In the genomic region with DNA sequence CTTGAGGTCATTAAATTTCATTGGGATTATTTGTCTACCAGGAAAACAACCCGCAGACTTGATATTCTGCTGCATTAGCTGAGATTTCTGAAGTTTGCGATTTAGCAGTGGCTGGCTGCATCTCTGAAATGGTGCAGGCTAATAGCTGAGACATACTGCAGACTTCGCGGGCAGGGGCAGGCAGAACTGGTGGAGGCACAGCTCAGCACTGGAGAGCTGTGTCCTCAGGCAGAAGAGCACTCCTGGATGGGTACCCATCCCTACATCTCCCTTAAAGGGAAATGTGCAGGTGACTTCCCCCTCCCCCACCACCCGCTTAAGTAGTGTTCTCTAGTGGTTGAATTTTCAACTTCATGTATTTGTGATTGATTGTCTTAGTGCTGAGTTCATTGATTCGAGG, we compare ENCODE assay signal across 10 mouse cellular contexts. TPM values are rescaled to one million over a fixed set of nuclear protein-coding genes. Genes with fewer than 3 reads are reported as not detected.
A peak's percentile ranks its signal among the peaks of the same experiment; 100 is the strongest.
DNase-seq lines count a peak whose midpoint lies in the region; ATAC-seq lines count a peak whose summit lies in the region.
"Had no signal": no experiment of that assay in that cellular context is flagged by ENCODE, and none has a peak within 500 bp of the region (broad histone marks: within the 10 kb centered on the region; RNA-seq: fewer than 3 reads in every experiment).

No protein-coding gene starts in this region.

- no peaks in the 10 kb centered on the region for H3K27me3 ChIP-seq in neural tube, embryonic 11.5 days (ENCODE audit: control insufficient read depth, insufficient read depth, low read length)
- peaks cover 6% of the 10 kb centered on the region; the same call in 1 of the 2 replicates for H3K27me3 ChIP-seq in forebrain, embryonic 11.5 days (ENCODE audit: control insufficient read depth, insufficient read depth, low read length)
- peaks cover 29% of the 10 kb centered on the region for H3K27me3 ChIP-seq in midbrain, embryonic 10.5 days (ENCODE audit: low read depth, poor library complexity, severe bottlenecking)
- H3K27me3 ChIP-seq in stomach, embryonic 16.5 days (ENCODE audit: control insufficient read depth, insufficient read depth, low read length): peaks cover 3% of the 10 kb centered on the region; the same call in 1 of the 2 replicates

- no peak overlapping the region for H3K9ac ChIP-seq in neural tube, embryonic 11.5 days (ENCODE audit: low read length)
- no peak overlapping the region for H3K9ac ChIP-seq in forebrain, embryonic 11.5 days (ENCODE audit: low read length)
- no peak overlapping the region for H3K9ac ChIP-seq in stomach, embryonic 16.5 days (ENCODE audit: low read length)

- peak overlapping the region; percentile 66 for H3K4me2 ChIP-seq in neural tube, embryonic 11.5 days (ENCODE audit: low read depth)
- H3K4me2 ChIP-seq in forebrain, embryonic 11.5 days (ENCODE audit: low read depth, low read length, severe bottlenecking): peak overlapping the region; percentile 65
- H3K4me2 ChIP-seq in stomach, embryonic 16.5 days (ENCODE audit: low read depth, low read length): peak overlapping the region; percentile 48

- H3K36me3 ChIP-seq in neural tube, embryonic 11.5 days (ENCODE audit: control insufficient read depth, insufficient read depth, low read length): no peaks in the 10 kb centered on the region
- no peaks in the 10 kb centered on the region for H3K36me3 ChIP-seq in forebrain, embryonic 11.5 days (ENCODE audit: control insufficient read depth, insufficient read depth, low read length)
- no peaks in the 10 kb centered on the region for H3K36me3 ChIP-seq in midbrain, embryonic 10.5 days
- no peaks in the 10 kb centered on the region for H3K36me3 ChIP-seq in stomach, embryonic 16.5 days (ENCODE audit: control insufficient read depth, insufficient read depth, low read length)
- H3K36me3 ChIP-seq: G1E had no signal

- H3K9me3 ChIP-seq in neural tube, embryonic 11.5 days (ENCODE audit: control insufficient read depth, low read length): no peaks in the 10 kb centered on the region
- no peaks in the 10 kb centered on the region for H3K9me3 ChIP-seq in forebrain, embryonic 11.5 days (ENCODE audit: control insufficient read depth, low read length)
- no peaks in the 10 kb centered on the region for H3K9me3 ChIP-seq in midbrain, embryonic 10.5 days (replicated peaks)
- no peaks in the 10 kb centered on the region for H3K9me3 ChIP-seq in stomach, embryonic 16.5 days (replicated peaks; ENCODE audit: control insufficient read depth, low read length)

- WGBS in neural tube, embryonic 11.5 days: 6% methylated on average over 6 of the region's 6 CpGs
- 6% methylated on average over 6 of the region's 6 CpGs for WGBS in forebrain, embryonic 11.5 days
- 9% methylated on average over 6 of the region's 6 CpGs for WGBS in midbrain, embryonic 10.5 days
- WGBS in stomach, embryonic 16.5 days: 9% methylated on average over 6 of the region's 6 CpGs

- H3K4me1 ChIP-seq in neural tube, embryonic 11.5 days (ENCODE audit: control insufficient read depth, insufficient read depth, low read length): no peaks in the 10 kb centered on the region
- no peaks in the 10 kb centered on the region for H3K4me1 ChIP-seq in forebrain, embryonic 11.5 days (replicated peaks; ENCODE audit: control insufficient read depth, insufficient read depth, low read length)
- H3K4me1 ChIP-seq in midbrain, embryonic 10.5 days: peaks cover 16% of the 10 kb centered on the region
- H3K4me1 ChIP-seq in stomach, embryonic 16.5 days (ENCODE audit: control insufficient read depth, insufficient read depth, low read length): 0 out of 2 replicates have a peak, but pooled peaks cover 2% of the 10 kb centered on the region

- no peak for ATAC-seq in neural tube, embryonic 11.5 days (ENCODE audit: insufficient read depth, low FRiP score, low TSS enrichment)
- no peak for ATAC-seq in forebrain, embryonic 11.5 days (replicated peaks; ENCODE audit: low FRiP score)
- ATAC-seq in stomach, embryonic 16.5 days (ENCODE audit: insufficient read depth, low FRiP score): no peak

- no peak overlapping the region for H3K27ac ChIP-seq in neural tube, embryonic 11.5 days (ENCODE audit: low read depth, low read length)
- no peak overlapping the region for H3K27ac ChIP-seq in forebrain, embryonic 11.5 days (ENCODE audit: low read depth, low read length)
- no peak overlapping the region for H3K27ac ChIP-seq in midbrain, embryonic 10.5 days (replicated peaks)
- no peak overlapping the region for H3K27ac ChIP-seq in stomach, embryonic 16.5 days (ENCODE audit: low read length)

- DNase-seq in neural tube, embryonic 11.5 days (ENCODE audit: low spot score): peak; percentile 13
- DNase-seq in neural tube, embryonic 10.5 days (ENCODE audit: extremely low spot score, low spot score): no peak
- DNase-seq in forebrain, embryonic 11.5 days (ENCODE audit: low spot score): no peak
- peak; percentile 15 for DNase-seq in midbrain, embryonic 10.5 days (ENCODE audit: low spot score)
- DNase-seq in thymus, postnatal 14 days: no peak
- DNase-seq in urinary bladder, postnatal 10 days (ENCODE audit: low spot score): no peak
- DNase-seq: kidney, adult 11 months had no signal

- H3K4me3 ChIP-seq in neural tube, embryonic 11.5 days (ENCODE audit: low read depth, low read length): peak overlapping the region; percentile 37
- peak overlapping the region; percentile 40 for H3K4me3 ChIP-seq in forebrain, embryonic 11.5 days (ENCODE audit: low read depth, low read length)
- H3K4me3 ChIP-seq in midbrain, embryonic 10.5 days: peak overlapping the region; percentile 61
- peak overlapping the region; percentile 28; the same call in 1 of the 2 replicates for H3K4me3 ChIP-seq in stomach, embryonic 16.5 days (replicated peaks; ENCODE audit: low read length)

RNA-seq across cellular contexts. Expression of a gene that starts 0.7 kb away (rescaled TPM):
- 1.0 and 1.2 TPM in 2 replicates for polyA plus RNA-seq in neural tube, embryonic 11.5 days (2014; fragmentation: Nextera tagmentation; extraction: Ambion mirVana)
- 1.0 and 1.1 TPM in 2 replicates for polyA plus RNA-seq in forebrain, embryonic 11.5 days (2014; fragmentation: Nextera tagmentation; extraction: Ambion mirVana)
- 0.38 and 0.76 TPM in 2 replicates for polyA plus RNA-seq in midbrain, embryonic 10.5 days (2016; fragmentation: Nextera tagmentation; extraction: Ambion mirVana)
- polyA plus RNA-seq in stomach, embryonic 16.5 days (2015; fragmentation: Nextera tagmentation; extraction: Ambion mirVana): 1.3 and 1.7 TPM in 2 replicates
- polyA plus RNA-seq: G1E; liver, adult 2 months had no signal

Comparison
In these comparisons a context has a peak if more than half of its experiments do, and no peak if none do; other contexts are left out.
1. DNase-seq: peak in neural tube, embryonic 11.5 days (single experiment) and midbrain, embryonic 10.5 days (single experiment); none in neural tube, embryonic 10.5 days (single experiment), forebrain, embryonic 11.5 days (single experiment), thymus, postnatal 14 days (single experiment) and urinary bladder, postnatal 10 days (single experiment).
2. Peak in every context shown above with its lines, with median percentiles within 50 percentile points of each other: H3K4me2 ChIP-seq and H3K4me3 ChIP-seq.